Mouse (Mus musculus): Measurements from ENCODE around the gene Adamts12. TPM values are rescaled to one million over a fixed set of nuclear protein-coding genes. Genes with fewer than 3 reads are reported as not detected.

Gene Adamts12
- polyA plus RNA-seq, 1 experiment from 2014 or later = 3.5 TPM

DNA sequence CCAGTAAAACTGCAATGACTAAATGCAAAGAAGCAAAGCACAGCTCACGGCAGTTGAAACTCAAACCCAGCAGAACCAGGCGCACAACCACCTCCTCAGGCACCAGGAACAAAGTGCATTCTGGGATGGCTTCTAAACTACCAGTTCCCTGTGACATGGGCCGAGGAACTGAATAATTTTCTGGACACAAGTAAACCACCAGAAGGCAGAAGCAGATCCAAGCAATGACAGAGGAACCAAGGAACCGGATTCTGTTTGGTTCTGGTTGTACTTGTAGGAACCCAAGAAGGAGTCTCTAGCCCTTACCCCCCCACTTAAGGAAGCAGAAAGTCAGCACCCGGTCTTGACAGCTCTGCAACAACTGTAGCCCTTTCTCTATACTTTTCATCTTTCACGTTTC lies 331.8 kb downstream of the Adamts12 start:
- WGBS = 94% methylated on average over 6 of the region's 6 CpGs
- H3K4me2 ChIP-seq (replicated peaks) = no peak overlapping the region
- no peaks in the 10 kb centered on the region for H3K9me3 ChIP-seq (replicated peaks)
- no peak overlapping the region for H3K27ac ChIP-seq
- peaks cover 13% of the 10 kb centered on the region for H3K4me1 ChIP-seq
- H3K27me3 ChIP-seq = no peaks in the 10 kb centered on the region; the same call in 1 of the 2 replicates
- no peak overlapping the region for H3K9ac ChIP-seq
- ATAC-seq (ENCODE audit: low FRiP score) = no peak
- H3K36me3 ChIP-seq = peaks cover 42% of the 10 kb centered on the region
- no peak overlapping the region for H3K4me3 ChIP-seq

Other genes with a start within 250 kb of the Adamts12 start
- gene C1qtnf3, start 112.5 kb upstream of the Adamts12 start, polyA plus RNA-seq (2016; fragmentation: Nextera tagmentation; extraction: Ambion mirVana) = 18.5 and 26.0 TPM in 2 replicates
- 10.2 and 11.9 TPM in 2 replicates for gene Amacr, start 83.0 kb upstream of the Adamts12 start, polyA plus RNA-seq (2016; fragmentation: Nextera tagmentation; extraction: Ambion mirVana)
- gene Slc45a2, start 64.1 kb upstream of the Adamts12 start, polyA plus RNA-seq (2016; fragmentation: Nextera tagmentation; extraction: Ambion mirVana) = 0.20 and 0.34 TPM in 2 replicates
- 1.3 and 3.1 TPM in 2 replicates for gene Rxfp3, start 26.8 kb upstream of the Adamts12 start, polyA plus RNA-seq (2016; fragmentation: Nextera tagmentation; extraction: Ambion mirVana)